Mouse (Mus musculus) gonadal fat pad, adult 2 months (tissue): ENCODE measurements around the gene Smarca4. TPM values are rescaled to one million over a fixed set of nuclear protein-coding genes. Genes with fewer than 3 reads are reported as not detected.
"Not testable (repeated sequence)": the region's sequence is repeated elsewhere in the genome, so short reads cannot be mapped to it uniquely, and the experiment has no call there.

Experiments used
- DNase-seq: peaks from one replicate; pipeline ENCODE4 v3.0.0-alpha.2; 2012; ENCODE audit warnings: low read depth
- polyA plus RNA-seq: library from polyadenylated mRNA; depleted of rRNA; stranded (reverse); fragments of >200 nt; gene quantifications from 2 replicates; pipeline ENCODE4 v1.2.3, GENCODE M21; 2012; rRNA removed

Smarca4 gene
- 38.3 and 46.2 TPM in 2 replicates for polyA plus RNA-seq

DNA sequence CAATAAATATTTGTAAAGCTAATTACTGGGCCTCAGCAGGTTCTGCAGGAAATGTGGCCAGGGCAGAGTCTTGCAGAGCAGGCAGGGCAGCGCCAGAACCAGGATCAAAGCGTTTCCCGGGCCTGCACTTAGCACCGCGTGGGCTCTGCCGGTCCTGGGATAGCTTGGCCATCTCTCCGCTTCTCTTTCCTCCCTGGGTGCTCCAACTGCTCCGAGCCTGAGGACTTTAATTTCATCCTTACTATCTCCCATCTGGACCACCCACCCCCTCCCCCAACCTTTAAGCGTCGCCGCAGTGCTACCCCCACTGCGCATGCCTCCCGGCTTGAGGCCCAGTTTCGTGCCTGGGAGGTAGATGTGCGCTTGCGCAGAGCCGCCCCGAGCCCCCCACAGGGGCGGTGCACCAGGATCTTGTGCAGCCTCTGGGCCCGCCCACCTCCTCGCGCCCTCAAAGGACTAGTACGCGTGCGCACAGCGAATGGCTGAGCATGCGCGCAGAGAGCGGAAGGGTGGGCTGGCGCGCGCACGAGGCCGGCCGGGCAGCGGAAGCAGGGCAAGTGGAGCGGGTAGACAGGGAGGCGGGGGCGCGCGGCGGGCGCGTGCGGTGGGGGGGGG is at the start of gene Smarca4:
TSS of gene Smarca4 (plus strand) at position 553 of the 615 bp plus-strand sequence.
- DNase-seq, result peak; percentile 70

DNA sequence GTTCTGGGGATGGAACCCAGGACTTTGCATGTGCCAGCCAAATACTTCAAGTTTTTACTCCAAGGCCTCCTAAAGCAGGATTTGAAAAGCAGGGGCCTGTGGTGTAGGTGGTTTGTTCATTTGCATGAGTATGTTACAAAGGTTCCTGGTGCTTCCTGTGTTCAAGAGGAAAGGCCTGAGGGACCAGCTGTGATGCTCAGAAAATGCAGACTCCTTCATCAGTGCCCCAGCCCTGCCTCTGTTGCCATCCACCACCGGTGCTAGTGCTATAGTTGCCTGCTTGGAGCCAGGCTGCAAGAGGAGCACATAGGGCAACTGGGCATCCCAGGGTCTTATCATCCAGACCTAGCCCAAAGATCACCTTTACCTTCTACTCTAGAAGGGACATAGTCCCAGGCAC is 49.4 kb upstream of the Smarca4 start:
- no peak for DNase-seq

DNA sequence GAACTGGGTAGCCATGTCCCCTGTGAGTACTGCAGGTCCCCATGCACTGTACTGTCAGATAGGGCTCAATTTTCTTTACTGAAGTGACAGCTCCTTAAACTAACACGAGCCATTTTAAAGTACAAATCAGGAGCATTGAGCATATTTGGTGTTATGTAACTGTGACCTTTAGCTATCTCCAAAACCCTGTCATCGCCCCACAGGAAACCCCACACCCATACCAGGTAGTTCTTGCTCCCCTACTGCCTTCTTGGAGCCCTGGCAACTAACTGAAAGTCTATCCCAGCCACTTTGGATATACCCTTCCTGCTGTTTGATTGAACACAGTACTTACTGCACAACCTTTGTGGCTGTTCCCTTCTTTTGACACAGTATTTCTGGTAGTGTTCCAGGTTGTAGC is 48.9 kb upstream of the Smarca4 start:
- no peak for DNase-seq

DNA sequence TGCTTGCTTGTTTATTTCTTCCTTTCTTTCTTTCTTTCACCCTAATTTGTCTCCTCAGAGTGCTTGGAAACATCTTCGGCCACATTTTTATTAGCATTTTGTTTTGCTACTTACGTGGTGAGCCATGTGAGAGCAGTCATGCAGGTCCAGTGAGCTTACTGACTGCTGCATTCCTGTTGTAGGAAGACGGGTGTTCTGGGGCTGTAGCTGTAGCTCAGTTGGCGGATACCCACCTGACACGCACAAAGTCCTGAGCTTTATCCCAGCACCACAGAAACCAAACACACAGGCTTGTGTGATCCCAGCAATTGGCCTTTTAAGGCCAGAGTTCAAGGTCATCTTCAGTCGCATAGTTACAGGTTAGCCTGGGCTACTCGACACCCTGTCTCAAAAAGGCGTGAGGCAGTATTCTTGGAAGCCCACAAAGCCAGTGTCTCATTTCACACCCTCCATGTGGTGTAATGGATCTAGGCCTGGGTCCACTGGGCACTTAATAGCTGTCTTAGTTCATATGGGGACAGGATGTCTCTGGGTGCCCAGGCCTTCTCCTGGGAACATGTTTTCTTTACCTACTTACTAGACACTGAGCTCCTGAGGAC is 47.2 kb upstream of the Smarca4 start:
- DNase-seq, result no peak

DNA sequence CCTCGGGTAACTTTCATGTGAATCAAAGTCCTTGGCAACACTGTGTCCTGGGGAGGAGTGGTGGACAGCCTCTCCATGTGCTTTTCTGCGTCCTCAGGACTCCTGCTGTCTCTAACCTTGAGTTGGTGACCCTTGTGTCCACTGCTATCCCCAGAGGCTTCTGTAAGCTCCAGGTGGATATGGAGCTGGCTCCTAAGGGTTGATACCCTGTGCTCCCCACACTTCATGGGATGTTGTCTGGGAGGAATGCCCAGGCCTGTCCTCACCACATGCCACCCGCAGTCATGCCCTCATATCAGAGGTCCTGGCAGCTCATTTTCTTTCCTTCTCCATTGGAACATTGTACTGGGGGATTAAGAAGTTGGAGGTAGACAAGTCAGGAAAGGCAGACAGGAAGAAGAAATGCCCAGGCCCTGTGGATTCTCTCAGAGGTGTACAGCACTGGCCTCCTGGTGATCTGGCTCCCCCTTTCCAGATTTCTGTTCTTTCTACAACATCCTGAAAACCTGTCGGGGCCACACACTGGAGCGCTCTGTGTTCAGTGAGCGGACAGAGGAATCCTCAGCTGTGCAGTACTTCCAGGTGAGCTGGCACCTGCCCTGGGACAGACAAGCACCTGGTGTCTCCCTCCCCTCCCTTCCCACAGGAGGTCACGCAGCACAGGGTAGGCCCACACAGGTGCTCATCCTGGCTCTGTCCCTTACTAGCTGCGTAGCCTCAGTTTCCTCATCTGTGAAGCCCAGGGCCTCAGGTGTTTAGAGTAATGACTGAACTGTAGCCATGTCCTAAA is 41.8 kb upstream of the Smarca4 start:
- no peak for DNase-seq

DNA sequence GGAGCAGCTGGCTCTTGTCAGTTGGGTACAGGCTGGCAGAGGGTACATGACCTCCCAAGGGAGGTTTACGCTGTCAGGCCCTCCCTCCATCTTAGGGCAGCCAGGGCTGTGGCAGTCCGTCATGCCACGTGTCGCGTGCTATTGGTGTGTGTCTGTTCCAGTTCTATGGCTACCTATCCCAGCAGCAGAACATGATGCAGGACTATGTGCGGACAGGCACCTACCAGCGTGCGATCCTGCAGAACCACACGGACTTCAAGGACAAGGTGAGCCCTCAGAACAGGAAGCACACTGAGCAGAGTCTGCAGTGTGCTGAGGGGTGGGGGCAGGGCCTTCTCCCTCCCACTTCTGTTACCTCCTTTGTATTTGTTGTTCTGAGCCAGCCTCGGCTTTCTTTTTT is 40.7 kb upstream of the Smarca4 start:
- no peak for DNase-seq

DNA sequence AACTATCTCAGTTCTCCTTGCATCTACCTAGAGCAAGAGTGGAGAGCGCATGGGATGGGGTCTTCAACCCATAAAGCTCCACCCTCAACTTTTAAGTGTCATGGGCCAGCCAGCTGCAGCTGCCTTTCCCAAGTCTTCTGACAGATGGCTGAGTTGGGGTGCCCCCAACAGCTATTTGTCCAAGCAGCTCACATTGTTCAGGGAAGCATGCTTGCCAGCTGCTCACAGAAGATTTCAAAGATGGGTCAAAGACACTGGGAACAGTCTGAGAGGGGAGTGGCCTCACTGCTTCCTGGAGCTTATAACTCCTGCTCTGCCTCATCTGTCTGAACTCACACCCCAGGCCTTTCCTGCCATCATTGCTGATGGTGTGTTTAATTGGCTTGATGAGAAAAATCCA is 39.7 kb upstream of the Smarca4 start:
- no peak for DNase-seq

DNA sequence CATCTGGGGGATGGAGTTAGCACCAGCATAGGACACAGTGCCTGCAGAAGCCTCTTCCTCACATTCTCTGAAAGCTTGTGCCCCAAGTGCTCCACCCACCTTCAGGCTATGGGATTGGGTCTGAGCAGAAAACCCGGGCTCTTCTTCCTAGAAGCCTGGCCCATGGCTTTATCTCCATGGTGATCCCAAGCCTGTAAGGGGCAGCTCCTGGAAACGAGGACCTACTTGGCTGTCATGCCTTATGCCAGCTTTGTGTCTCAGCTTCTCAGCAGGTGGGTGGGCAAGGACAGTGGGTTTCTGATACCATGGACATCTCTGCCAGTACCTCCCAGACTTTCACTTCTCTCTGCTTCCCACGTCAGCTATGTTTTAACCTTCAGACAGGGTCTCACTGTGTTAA is 37.7 kb upstream of the Smarca4 start:
- DNase-seq, result no peak

DNA sequence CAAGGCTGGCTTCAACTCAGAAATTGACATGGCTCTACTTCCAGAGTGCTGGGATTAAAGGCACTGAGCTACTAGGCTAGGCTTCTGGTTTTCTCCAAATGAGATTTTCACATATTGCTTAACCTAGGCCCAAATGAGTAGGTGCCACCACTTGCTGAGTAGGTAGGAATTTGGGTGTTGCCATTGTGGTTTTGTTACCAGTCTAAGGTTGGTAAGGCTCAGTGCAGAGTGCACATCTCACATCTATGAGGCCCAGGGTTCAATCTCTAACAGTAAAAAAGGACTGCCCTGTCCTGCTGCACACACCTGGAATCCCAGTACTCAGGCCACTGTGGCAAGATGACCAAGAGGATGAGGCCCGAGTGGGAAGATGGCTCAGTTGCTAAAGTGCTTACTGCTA is 30.6 kb upstream of the Smarca4 start:
- DNase-seq, result no peak

DNA sequence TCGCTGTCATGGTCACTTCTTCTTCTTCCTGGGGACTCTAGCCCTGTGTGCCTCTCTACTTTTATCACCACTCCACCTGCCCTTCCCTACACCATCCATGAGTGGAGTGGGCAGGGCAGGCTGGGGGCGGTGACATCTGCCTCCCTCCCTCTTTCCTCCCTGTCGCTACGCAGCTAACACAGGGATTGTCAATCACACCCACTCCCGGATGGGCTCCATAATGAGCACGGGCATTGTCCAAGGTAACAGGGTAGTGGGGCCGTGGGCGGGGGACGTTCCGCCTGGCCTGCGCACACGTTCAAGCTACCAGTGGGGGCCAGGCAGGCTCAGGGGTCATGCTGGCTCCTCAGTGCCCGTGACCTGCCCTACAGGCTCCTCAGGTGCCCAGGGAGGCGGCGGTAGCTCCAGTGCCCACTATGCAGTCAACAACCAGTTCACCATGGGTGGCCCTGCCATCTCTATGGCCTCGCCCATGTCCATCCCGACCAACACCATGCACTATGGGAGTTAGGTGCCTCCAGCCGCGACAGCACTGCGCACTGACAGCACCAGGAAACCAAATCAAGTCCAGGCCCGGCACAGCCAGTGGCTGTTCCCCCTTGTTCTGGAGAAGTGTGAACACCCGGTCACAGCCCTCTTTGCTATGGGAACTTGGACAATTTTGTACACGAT is 28.2 kb upstream of the Smarca4 start:
- no peak for DNase-seq

DNA sequence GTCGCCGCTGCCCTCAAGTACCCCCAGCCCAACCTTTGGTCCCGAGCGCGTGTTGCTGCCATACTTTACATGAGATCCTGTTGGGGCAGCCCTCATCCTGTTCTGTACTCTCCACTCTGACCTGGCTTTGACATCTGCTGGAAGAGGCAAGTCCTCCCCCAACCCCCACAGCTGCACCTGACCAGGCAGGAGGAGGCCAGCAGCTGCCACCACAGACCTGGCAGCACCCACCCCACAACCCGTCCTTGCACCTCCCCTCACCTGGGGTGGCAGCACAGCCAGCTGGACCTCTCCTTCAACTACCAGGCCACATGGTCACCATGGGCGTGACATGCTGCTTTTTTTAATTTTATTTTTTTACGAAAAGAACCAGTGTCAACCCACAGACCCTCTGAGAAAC is 27.6 kb upstream of the Smarca4 start:
- no peak for DNase-seq

DNA sequence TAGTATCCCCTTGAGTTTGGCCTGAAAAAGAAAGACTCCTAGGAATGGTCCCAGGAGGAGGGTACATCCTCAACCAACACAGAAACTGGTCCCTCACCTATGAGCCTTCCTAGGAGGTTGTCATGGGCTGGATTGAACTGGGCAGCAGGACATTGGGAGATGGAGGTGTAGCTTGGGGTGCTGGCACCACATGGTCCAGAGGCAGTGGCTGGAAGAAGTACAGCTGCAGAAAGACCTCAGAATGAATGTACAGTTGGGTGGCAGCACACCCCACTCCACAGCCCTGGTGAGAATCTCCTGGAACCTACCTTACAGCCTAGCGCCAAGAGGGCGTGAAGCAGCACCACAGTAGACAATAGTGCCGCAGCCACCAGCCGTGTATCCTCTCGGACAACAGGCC is 26.4 kb upstream of the Smarca4 start:
- no peak for DNase-seq

DNA sequence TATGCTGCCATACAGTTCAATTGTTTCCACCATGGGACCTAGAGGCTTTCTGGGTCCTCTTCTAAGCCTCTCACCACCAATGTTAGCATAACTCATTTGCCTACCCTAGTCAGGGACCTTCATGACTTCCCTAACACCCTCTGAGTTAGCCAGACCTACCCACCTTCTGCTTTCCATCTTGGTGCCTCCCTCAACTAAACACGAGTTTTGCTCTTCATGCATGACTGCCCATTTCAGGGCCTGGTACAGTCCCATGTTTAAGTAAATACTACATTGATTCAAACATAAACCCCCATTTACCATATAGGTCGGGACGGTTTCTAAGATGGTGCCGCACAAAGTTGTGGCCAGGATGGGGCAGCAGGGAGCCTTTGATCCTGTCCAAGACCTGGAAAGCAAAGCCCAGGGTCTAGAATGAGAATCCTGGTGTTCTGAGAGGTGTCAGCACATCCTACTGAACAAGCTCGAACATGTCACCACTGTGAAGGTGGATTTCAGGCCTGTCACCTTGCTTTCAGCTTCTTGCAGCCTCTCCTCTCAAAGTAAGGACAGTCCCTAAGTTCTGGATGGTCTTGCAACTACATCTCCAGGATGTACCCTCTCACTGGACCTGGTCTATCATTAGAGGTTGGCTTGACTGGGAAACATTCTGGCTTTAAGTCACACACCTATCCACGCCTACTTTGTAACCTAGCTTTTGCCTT is 24.7 kb upstream of the Smarca4 start:
- no peak for DNase-seq

DNA sequence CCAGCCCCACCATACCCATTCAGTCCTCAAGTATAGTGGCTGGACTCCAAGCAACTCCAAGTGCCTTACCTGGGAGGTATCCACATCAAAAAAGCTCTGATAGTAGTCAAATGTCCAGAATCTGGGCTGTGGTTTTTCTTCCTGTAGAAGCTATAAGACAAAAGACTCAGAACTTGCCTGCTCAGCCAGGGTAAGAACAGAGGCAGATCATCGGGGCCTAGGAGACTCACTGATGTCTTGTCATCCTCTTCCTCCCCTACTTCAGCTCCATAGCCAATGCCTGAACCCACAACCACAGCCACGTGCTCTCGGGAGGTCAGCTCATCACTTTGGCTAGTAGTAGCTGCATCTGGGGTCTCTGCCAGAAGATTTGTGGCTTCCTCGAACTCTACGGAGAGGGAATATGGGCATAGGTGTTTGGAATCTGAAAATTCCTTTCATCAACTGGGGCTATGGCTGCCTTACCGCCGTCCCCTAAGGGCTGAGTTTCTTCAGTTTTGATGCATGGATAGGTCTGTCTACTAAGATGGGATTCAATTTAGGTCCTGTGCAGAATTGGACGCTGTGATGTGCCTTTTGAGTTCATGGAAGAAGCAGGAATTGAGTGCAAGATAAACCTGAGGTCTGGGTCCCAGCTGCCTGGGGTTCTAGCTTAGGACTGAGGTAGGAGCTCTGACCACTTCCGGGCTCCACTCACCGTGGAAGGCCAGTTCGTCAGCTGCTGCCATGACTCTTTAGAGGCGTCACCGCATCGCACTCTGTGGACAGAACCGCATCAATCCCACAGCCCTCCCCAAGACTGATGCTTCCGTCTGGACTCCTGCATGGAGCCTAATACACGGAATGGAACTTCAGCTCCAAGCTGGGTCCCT is 23.9 kb upstream of the Smarca4 start:
- no peak for DNase-seq

DNA sequence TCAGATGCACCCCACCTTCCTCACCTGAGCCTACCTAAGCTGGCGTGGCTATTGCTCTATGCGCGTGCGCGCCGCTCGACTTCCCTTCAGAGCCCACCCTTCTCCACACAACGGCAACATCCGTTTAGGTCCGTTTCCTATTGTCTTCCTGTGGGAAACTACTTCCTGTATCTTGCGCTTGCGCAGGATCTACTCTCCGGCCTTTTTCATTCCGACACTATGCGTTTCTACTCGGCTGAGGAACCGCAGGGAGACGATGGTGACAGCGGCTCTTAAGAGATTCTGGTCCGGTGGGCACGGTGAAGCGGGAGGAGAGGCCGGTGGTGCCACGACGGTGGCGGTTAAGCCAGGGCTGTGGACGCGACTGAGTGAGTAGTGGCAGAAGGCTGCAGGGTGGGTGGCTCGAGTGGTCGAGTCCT is 23.3 kb upstream of the Smarca4 start, which contains the start of the genes Timm29 and Yipf2:
TSS of gene Timm29 (plus strand) at position 20 of the 419 bp plus-strand sequence.
TSS of gene Yipf2 (minus strand) at position 126 of the 419 bp plus-strand sequence.
- peak; percentile 87 for DNase-seq

DNA sequence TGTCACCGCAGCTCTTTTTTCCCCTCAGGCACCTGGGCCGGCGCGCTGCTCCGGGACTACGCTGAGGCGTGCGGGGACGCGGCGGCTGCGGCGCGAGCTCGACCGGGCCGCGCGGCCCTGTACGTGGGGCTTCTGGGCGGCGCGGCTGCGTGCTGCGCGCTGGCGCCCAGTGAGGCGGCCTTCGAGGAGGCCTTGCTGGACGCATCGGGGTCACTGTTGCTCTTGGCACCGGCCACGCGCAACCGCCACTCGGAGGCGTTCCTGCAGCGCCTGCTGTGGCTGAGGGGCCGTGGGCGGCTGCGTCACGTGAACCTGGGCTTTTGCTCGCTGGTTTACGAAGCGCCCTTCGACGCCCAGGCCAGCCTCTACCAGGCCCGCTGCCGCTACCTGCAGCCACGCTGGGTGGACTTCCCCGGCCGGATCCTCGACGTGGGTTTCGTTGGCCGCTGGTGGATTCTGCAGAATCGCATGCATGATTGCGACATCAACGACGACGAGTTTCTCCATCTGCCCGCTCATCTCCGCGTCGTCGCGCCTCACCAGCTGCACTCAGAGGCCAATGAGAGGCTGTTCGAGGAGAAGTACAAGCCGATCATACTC is 22.7 kb upstream of the Smarca4 start:
- no peak for DNase-seq

DNA sequence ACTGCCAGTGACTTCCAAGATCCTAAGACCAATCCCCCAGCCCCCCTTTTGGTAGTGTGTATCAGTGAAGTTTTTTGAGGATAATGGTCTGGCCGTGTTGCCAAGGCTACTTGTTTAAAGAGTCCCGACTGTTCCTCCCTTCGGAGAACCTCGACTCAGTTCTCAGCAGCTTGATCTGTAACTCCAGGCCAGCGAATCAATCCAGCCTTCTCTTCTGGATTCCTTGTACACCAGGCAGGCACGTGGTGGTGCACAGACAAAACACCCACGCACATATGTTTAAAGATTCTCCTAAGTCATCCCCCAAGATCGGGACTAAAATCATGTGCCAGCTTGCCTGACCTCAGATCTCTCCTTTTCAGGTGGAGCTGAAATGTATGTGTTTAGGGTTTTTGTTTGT is 21.6 kb upstream of the Smarca4 start:
- DNase-seq, result not testable (repeated sequence)

DNA sequence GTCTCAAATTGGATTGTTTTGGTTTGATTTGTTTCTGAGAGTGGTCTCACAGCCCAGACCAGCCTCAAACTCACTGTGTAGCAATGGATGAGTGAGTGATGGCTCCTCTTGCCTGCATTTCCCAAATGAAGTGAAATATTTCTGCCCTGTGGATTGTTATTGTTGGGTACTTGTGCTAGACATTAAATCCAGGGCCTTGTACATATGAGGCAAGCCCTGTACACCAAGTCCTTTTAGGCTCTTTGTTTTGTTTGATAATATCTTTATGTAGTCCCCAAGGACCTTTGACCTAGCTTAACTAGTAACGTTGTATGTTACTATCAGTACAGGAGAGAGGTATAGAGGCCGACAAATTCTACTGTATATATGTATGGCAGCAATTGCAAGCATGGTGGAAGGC is 21.1 kb upstream of the Smarca4 start:
- peak; percentile 58 for DNase-seq

DNA sequence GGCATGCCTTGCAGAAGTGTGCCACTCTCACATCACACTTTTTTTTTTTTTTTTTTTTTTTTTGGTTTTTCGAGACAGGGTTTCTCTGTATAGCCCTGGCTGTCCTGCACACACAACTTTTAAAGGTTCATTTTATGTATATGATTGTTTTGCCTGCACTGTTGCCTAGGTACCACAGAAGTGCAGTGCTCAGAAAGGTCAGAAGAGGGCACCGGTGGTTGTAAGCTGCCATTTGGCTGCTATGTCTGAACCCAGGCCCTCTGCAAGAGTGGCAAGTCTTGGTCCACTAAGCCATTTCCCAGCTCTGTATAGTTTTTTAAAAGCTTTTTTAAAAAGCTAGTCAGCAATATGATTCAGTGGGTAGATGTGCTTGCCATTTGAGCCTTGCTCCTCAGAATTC is 17.8 kb upstream of the Smarca4 start:
- DNase-seq, result no peak

DNA sequence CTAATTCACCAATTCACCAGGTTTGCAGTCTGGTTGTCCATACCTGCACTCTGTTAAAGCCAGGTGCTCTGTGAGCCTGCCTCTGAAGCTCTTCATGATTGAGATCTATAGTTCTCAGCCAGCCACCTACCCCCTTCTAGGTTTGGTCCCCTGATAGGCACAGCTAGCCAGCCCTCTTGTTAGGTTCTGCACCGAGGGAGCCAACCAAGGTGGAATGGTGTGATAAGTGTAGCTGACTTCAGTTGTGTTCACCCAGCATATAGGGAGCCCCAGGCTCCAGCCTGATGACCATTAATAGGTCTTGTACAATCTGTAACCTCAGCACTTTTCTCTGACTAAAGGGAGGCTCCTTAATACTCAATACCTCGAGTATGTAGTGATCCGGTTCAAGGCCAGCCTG is 15.8 kb upstream of the Smarca4 start:
- no peak for DNase-seq
